8 mouse cellular contexts compared by ENCODE assay signal in the genomic region with DNA sequence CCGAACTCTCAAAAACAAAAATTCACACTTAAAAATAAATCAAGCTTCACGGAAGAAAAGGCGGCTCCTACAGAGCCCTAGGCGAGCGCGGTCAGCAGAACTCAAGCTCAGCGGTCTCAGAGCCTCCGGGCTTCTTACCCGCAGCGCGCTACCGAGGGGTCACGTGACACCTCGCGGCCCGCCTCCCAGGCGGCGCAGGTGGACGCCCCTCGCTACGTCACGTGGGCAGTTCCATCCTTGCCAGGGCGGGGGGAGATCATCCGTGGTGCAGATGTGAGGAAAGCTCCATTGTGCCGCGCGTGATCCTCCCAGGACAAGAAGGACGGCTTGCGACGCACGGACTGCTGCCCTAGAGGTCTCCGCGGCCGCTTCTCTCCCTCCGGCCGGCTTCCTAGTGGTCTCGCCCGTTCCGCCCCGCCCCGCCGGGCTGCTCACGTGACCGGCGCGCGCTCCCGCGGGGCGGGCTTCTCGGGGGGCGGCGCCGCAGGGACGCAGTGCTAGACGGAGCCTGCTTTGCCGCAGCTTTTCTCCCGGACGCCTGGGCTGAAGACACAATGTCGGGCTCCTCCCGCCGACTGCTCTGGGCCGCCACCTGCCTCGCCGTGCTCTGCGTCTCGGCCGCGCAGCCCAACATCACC. TPM values are rescaled to one million over a fixed set of nuclear protein-coding genes. Genes with fewer than 3 reads are reported as not detected.
A peak's percentile ranks its signal among the peaks of the same experiment; 100 is the strongest.
DNase-seq lines count a peak whose midpoint lies in the region; ATAC-seq lines count a peak whose summit lies in the region.

A gene (plus strand): TSS at position 434 of the 638 bp plus-strand sequence.

- H3K27ac ChIP-seq in hindbrain, embryonic 11.5 days (ENCODE audit: low read depth, low read length) = peak within 1 kb of the TSS; percentile 87

- no peaks in the 10 kb centered on the region for H3K27me3 ChIP-seq in hindbrain, embryonic 11.5 days (ENCODE audit: control insufficient read depth, insufficient read depth, low read length)

- H3K4me1 ChIP-seq in hindbrain, embryonic 11.5 days (replicated peaks; ENCODE audit: control insufficient read depth, insufficient read depth, low read length) = no peaks in the 10 kb centered on the region; the same call in 1 of the 2 replicates

- no peaks in the 10 kb centered on the region for H3K36me3 ChIP-seq in hindbrain, embryonic 11.5 days (ENCODE audit: control insufficient read depth, insufficient read depth, low read length)

- H3K4me2 ChIP-seq in hindbrain, embryonic 11.5 days (replicated peaks; ENCODE audit: low read depth, low read length) = peak within 1 kb of the TSS; percentile 61

- no peaks in the 10 kb centered on the region for H3K9me3 ChIP-seq in hindbrain, embryonic 11.5 days (ENCODE audit: control insufficient read depth, low read length)

- ATAC-seq in hindbrain, embryonic 11.5 days (ENCODE audit: low FRiP score) = peak; percentile 95

- peak; percentile 99 for DNase-seq in MN1 (ENCODE audit: low spot score)
- peak; percentile 94 for DNase-seq in cerebellum, adult 9-10 months
- peak; percentile 76 to 90 for DNase-seq in frontal cortex, adult 2 months (ENCODE audit: extremely low spot score in 1 of 2, low spot score in 1 of 2)
- DNase-seq in hindbrain, embryonic 11.5 days (ENCODE audit: low spot score) = peak; percentile 96
- peak; percentile 91 to 93 for DNase-seq in layer of hippocampus, postnatal 10 days (ENCODE audit: low spot score in 2 of 2)
- DNase-seq in lung, postnatal 10 days = peak; percentile 92
- peak; percentile 93 for DNase-seq in ovary, postnatal 36 days (ENCODE audit: low spot score)
- peak; percentile 91 for DNase-seq in thymus, postnatal 25 days

- under 1% methylated on average over 59 of the region's 69 CpGs for WGBS in hindbrain, embryonic 11.5 days

- peak within 1 kb of the TSS; percentile 73 for H3K9ac ChIP-seq in hindbrain, embryonic 11.5 days (ENCODE audit: low read depth, low read length)

- H3K4me3 ChIP-seq in hindbrain, embryonic 11.5 days (ENCODE audit: low read depth, low read length) = peak within 1 kb of the TSS; percentile 93

RNA-seq across cellular contexts. Expression of the gene that starts here (rescaled TPM):
- polyA plus RNA-seq in frontal cortex, adult 2 months (2012; rRNA removed) = 57.4 and 65.6 TPM in 2 replicates
- polyA plus RNA-seq in hindbrain, embryonic 11.5 days (2014; fragmentation: Nextera tagmentation; extraction: Ambion mirVana) = 122 and 123 TPM in 2 replicates
- total RNA-seq in layer of hippocampus, postnatal 10 days (2021) = 10 to 100 TPM; 46.7 to 50.9 TPM

Comparison
In these comparisons a context has a peak if more than half of its experiments do, and no peak if none do; other contexts are left out.
1. Peak in every context shown above with its lines: DNase-seq, ATAC-seq, H3K4me3 ChIP-seq and H3K27ac ChIP-seq.